In the genomic region with DNA sequence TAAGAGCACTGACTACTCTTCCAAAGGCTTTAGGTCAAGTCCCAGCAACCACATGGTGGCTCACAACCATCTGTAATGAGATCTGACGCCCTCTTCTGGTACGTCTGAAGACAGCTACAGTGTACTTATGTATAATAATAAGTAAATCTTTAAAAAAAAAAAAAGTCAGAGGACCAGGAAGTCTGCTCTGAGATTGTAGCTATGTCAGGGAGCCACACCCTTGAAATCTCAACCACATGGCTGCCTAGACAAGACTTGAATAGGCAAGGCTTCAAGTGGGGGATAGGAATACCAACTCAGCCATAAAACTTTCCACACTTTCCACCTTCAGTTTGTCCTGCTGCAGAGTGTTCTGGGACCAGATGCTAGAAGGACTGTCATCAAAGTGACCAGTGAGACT, we compare ENCODE assay signal across 10 mouse cellular contexts. TPM values are rescaled to one million over a fixed set of nuclear protein-coding genes. Genes with fewer than 3 reads are reported as not detected.
"Had no signal": no experiment of that assay in that cellular context is flagged by ENCODE, and none has a peak within 500 bp of the region (broad histone marks: within the 10 kb centered on the region; RNA-seq: fewer than 3 reads in every experiment).

No protein-coding gene starts in this region.

RNA-seq across cellular contexts. Expression of a gene that starts 18.3 kb away (rescaled TPM):
- total RNA-seq: gastrocnemius, adult 18-20 months; gastrocnemius, adult 2 months; gastrocnemius, adult 8-10 months; gastrocnemius, postnatal 36 days; granulocyte monocyte progenitor cell, adult 5-6 weeks; heart, adult 18-20 months; heart, adult 2 months; heart, adult 8-10 months had no signal
- polyA plus RNA-seq: erythroblast, embryonic 14.5 days; gonadal fat pad, adult 2 months; heart, adult 2 months had no signal
